Mouse (Mus musculus) layer of hippocampus, postnatal 36 days (tissue): ENCODE data around the gene Adamts2. TPM values are rescaled to one million over a fixed set of nuclear protein-coding genes. Genes with fewer than 3 reads are reported as not detected.
A peak's percentile ranks its signal among the peaks of the same experiment; 100 is the strongest.

Experiments
- DNase-seq, 2 experiments: peaks; one replicate each; pipeline ENCODE4 v3.0.0; 2022
- total RNA-seq, 2 experiments: library from RNA; stranded (reverse); gene quantifications; 2 replicates each; pipeline ENCODE4 v1.2.3; 2021

Gene Adamts2
- total RNA-seq: 10 to 100 TPM; 15.7 to 15.9 TPM

GRCm38 (mm10) chr11:50601641-50602355, at the start of gene Adamts2:
Gene Adamts2 (plus strand): TSS chr11:50602084.
- DNase-seq: peak in 1 of 2 experiments; percentile 55

- DNase-seq: no peak
These were observed 44.8 kb upstream of the Adamts2 start for GRCm38 (mm10) chr11:50557064-50557463.

GRCm38 (mm10) chr11:50559108-50559507, 42.8 kb upstream of the Adamts2 start:
- no peak for DNase-seq

GRCm38 (mm10) chr11:50565466-50566211, 36.2 kb upstream of the Adamts2 start:
- DNase-seq: no peak

DNA sequence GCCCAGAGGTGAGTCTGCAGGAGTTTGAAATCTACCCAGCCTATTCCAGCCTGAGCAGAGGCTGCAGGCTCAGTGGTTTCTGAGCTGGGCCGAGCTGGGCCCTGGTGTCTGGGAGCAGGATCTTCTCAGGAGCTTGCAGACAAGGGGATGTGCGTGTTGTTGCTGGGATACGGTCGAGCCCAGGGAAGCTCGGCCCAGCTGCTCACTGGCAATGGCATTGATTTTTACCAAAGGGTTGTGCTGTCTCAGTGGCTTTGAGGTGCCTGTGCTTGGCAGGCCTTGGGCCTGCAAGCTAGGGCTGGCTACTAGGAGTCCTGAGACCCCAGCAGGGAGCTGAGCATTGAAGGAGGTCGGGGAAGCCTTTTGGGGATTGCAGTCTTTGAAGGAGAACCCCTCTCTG, 30.4 kb upstream of the Adamts2 start:
- DNase-seq: peak; percentile 23 to 28

- no peak for DNase-seq
These were observed 25.4 kb upstream of the Adamts2 start for GRCm38 (mm10) chr11:50576521-50576920.

- peak in 1 of 2 experiments; percentile 26 for DNase-seq
These were observed 14.9 kb upstream of the Adamts2 start for GRCm38 (mm10) chr11:50587026-50587425.

DNA sequence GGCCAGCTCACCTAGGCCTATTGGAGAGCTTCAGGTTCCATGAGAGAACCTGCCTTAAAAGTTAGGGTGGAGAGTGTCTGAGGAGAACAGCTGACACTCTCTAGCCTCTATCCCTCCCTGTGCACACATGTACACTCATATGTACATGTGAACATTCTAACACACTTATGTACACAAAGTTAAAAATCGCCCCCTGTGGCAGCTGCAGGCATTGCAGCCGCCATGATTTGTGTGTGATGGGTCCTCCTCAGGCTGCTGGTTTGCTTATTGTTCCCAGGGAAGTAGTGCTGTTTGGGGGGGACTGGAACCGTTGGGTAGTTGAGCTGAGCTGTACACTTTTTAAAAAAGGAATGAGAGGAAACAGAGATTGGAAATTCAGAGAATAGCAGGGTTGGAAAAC, 14.1 kb upstream of the Adamts2 start:
- no peak for DNase-seq

DNA sequence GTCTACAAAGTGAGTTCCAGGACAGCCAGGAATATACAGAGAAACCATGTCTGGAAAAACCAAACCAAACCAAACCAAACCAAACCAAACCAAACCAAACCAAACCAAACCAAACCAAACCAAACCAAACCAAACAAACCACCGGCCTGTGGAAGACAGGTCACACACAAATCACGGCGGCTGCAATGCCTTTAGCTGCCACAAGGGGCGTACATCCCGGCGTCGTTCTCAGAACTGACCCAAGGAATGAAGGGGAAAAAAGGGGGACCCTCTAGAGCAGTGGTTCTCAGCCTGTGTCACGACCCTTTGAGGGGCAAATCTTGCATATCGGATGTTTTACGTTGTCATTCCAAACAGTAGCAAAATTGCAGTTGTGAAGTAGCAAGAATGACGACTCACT, 12.8 kb upstream of the Adamts2 start:
- DNase-seq: no peak

- no peak for DNase-seq
These were observed 10.8 kb upstream of the Adamts2 start for GRCm38 (mm10) chr11:50591053-50591452.

DNA sequence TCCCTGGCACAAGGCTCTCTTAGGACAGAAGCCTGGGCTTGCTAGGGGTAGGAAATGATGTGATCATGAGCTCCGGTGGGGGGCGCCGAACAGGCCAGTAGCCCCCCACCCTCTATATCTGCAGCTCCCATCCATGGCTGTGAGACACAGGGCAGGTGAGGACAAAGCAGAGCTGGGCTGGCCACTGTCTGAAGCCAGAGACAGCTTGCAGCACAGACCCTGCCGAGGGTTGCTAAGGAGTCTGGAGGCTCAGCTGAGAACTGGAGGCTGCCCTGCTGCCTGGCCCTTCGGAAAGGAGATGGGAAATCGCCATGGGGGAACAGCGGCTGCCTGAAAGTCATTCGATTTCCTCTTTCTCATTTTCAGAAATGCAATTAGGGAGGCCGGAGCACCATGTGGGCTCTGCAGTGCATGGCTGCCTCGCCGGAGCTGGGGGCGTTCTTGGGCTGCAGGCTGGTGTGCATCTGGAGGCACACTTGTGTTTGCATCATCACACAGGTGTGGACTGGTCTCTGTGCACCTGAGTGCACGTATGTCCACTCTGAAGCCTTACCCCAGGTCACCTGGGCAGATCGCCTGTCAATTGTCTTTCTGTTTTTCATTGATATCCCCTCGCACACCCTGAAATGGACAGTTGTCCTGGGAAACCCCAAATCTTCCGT, 8.9 kb upstream of the Adamts2 start:
- DNase-seq: no peak

DNA sequence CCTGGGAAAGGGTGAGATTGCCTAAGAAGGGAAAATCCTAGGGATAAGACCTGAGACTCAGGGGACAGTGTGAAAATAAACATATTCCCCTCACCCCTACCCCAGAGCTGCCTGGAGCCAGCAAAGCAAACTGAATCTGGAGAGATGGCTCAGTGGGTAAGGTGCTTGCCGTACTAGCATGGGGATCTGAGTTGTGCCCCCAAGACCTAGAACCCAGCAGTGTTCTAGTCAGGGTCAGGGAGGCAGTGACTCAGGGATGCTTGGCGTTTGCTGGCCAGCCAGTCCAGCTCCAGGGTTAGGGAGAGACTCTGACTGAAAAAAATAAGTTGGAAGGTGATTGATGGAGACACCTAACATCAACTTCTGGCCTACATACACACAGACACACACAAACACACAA, 5.3 kb upstream of the Adamts2 start:
- DNase-seq: no peak

- DNase-seq: no peak
These were observed 2.7 kb upstream of the Adamts2 start for GRCm38 (mm10) chr11:50599156-50599555.

DNA sequence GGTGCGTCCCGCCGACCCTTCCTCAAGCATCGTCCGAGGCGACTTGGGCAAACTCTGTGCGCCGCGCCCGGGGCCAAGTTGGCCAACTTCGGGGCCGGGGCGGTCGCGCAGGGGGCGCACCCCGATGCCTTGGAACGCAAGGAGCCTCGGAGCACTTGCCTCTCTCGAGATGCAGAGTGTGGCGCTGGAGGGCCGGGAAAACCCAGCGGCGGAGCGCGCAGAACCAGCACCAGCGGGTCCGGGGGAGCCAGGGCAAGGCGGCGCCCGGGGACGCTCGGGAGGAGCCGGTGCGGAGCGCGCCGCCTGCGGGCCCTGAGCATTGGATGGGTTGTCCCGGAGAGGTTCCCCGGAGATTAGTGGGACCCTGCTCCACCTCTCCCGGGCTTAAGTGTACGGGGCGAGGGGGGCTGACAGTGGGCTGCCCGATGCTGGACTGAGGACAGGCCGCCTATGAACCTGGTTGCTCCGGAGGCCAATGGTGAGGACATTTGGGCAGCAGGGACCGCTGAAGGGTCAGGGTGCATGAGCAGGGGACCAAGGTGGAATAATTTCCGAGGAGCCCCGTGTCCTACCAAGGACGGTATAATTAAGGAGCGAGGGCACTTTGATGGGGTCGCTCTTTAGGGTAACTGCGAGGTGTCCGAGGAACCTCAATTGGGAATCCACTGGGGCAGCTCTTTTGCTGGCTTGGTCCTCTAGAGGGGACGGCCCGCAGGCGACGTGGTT, 635 bp downstream of the Adamts2 start:
- DNase-seq: peak in 1 of 2 experiments; percentile 21

DNA sequence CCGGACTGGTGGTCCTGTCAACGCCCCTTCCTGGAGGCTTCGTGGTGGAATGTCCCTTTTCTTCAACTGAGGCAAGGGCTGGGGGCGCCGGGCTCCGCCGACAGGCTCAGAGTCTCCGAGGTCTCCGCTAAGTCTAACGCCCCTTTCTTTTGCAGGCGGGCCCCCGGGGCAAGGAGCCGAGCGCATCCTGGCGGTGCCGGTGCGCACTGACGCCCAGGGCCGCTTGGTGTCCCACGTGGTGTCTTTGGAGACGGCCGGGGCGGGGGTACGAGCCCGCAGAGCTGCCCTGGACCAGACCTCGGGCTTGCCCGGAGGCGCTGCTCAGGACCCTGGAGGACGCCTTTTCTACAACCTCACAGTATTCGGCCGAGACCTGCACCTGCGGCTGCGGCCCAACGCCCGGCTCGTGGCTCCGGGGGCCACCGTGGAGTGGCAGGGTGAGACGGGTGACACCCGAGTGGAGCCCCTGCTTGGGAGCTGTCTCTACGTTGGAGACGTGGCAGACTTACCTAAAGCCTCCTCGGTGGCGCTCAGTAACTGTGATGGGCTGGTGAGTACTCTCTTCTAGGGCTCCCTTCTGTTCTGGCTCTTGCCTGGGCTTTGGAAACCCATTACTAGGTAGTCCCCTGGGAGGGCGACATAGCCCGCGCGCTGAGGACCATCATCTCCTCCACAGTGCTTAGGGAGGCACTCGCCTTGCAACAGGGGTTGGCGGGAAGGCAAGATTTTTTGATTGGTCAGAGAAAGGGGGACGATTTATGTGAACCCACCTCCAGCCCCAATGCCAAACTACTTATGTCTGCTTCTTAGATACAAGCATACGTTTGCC, 1.4 kb downstream of the Adamts2 start:
- peak in 1 of 2 experiments; percentile 32 for DNase-seq

DNA sequence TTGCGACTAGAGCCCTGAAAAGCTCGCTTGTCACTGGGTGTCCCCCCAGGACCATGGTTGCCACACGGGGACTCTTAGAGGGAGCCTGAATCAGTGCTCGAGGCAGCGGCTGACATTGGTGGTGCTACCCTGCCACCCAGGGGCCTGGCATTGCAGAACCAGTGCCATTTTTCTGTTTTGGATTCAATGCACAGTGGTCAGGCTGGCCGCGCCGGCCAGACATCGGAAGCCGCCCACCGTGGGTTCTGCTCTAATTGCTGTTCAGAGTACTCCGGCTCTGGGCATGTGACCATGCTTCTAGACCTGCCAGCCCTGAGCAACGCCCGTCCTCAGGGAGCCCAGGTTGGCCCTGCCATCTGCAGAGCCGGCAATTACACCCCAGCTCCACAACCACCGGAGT, 2.5 kb downstream of the Adamts2 start:
- DNase-seq: no peak

DNA sequence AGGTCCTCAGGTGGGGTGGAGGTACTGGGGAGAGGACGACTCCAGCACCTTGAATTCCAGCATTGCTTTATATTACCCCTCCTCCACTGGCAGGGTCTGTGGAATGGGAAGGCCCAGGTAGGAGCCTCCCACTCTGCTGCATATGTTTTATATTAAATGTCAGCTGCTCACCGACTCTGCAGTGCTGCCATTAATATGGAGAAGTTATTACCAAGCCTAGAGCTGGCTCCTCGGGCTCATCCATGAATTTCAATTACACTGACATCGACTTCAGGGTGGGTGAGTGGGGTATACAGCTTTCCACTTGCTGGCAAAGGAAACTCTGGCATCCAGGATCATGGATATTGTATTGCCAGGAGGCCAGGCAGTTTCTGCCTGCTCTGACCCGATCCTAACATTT, 9.3 kb downstream of the Adamts2 start:
- DNase-seq: no peak

GRCm38 (mm10) chr11:50617015-50617543, 15.2 kb downstream of the Adamts2 start:
- no peak for DNase-seq

- no peak for DNase-seq
These were observed 19.0 kb downstream of the Adamts2 start for GRCm38 (mm10) chr11:50620926-50621325.

DNA sequence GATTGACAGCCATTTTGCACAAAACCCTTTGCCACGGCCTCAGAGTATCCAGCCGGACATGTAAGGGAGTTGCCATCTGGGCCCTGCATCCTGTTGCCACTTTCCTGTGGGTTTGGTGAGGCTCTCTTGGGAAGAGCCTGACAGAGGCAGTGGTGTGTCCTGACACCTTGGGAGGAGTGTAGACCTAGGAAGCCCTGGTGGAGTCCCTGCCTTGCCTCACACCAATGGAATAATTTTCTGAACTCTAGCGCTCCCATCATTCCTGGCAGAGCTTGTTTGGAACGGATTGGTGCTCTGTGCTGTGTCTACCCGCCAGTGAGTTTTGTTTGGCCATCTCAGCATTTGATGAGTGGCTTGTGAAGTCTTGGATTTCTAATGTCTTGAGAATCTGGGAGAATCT, 19.5 kb downstream of the Adamts2 start:
- DNase-seq: no peak

- DNase-seq: no peak
These were observed 20.4 kb downstream of the Adamts2 start for GRCm38 (mm10) chr11:50622238-50622726.
